Mouse (Mus musculus): ENCODE measurements at regions not wholly inside any gene's neighbourhood (a gene's known extent, or its start where the extent isn't known, plus 50 kb on each side); places are given as distances from the start of the nearest gene placed in this dataset.

DNA sequence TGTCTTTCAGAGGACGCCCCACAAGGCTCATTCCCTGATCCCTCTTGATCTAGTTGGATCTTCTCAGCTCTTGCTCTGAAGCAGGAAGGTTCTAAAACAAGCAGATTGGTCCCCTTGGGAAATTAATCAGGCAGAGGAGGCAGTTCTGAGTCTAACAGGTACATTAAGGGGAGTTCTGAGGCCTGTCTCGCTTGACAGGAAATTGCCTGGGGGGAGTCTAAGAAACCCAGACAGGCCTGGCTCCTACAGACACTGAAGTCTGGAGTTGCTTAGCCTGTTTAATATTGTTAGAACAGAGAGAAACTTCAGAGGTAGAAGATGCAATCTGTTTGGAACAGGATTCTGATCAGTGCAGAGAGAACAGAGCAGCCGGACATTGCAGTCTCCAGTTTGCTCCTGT is 264.4 kb upstream of the Mtpn start:
- Histone ChIP-seq H3K4me1 (replicated peaks; ENCODE audit: control insufficient read depth, insufficient read depth, low read length) (no peaks in the 10 kb centered on the region), H3K27ac (ENCODE audit: low read depth, low read length) (no peak overlapping the region), H3K27me3 (replicated peaks; ENCODE audit: control insufficient read depth, insufficient read depth, low read length) (no peaks in the 10 kb centered on the region), H3K9me3 (ENCODE audit: control insufficient read depth) (no peaks in the 10 kb centered on the region), H3K4me3 (ENCODE audit: low read depth, low read length) (no peak overlapping the region), H3K9ac (ENCODE audit: low read depth, low read length) (no peak overlapping the region), H3K4me2 (replicated peaks; ENCODE audit: low read depth) (no peak overlapping the region), H3K36me3 (ENCODE audit: control insufficient read depth, insufficient read depth) (no peaks in the 10 kb centered on the region)
- no peak for ATAC-seq
- TF ChIP-seq CTCF (IDR thresholded peaks at IDR 0.05; ENCODE audit: low read depth): no peak
- WGBS: 84% methylated on average over 3 of the region's 3 CpGs

GRCm38 (mm10) chr6:35779706-35780105 is 240.0 kb upstream of the Mtpn start:
- peak; percentile 33; the same call in 1 of the 2 replicates for TF ChIP-seq CTCF (IDR thresholded peaks at IDR 0.05; ENCODE audit: low read depth)
- ATAC-seq: no peak

DNA sequence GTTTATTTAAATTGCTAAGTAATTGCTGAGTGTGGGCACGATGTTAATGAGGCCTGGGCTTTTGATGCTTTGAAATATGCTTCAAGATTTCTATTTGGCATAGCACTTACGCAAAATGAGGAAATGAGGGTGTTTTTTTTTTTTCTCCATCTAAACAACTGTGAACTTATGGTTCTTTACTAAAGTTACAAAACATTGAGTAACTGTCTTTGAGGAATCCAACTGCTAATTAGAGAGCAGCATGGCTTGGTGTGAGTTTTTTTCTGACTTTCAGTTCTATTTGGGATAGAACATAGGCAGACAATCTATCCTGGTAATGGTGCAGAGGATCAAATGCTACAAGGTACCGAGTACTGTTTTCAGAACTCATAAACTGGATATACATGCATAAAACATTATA is 231.2 kb upstream of the Mtpn start:
- Histone ChIP-seq H3K9me3 (ENCODE audit: control insufficient read depth) (no peaks in the 10 kb centered on the region), H3K4me2 (replicated peaks; ENCODE audit: low read depth) (no peak overlapping the region), H3K9ac (ENCODE audit: low read depth, low read length) (no peak overlapping the region), H3K4me1 (replicated peaks; ENCODE audit: control insufficient read depth, insufficient read depth, low read length) (no peaks in the 10 kb centered on the region), H3K27ac (ENCODE audit: low read depth, low read length) (no peak overlapping the region), H3K36me3 (ENCODE audit: control insufficient read depth, insufficient read depth) (no peaks in the 10 kb centered on the region), H3K27me3 (replicated peaks; ENCODE audit: control insufficient read depth, insufficient read depth, low read length) (no peaks in the 10 kb centered on the region), H3K4me3 (ENCODE audit: low read depth, low read length) (no peak overlapping the region)
- no peak for ATAC-seq
- 72% methylated on average over 3 of the region's 3 CpGs for WGBS
- no peak for TF ChIP-seq CTCF (IDR thresholded peaks at IDR 0.05; ENCODE audit: low read depth)

More at GRCm38 (mm10) chr6:35779706-35780105, 240.0 kb upstream of the Mtpn start:
- Histone ChIP-seq H3K4me2 (replicated peaks; ENCODE audit: low read depth) (no peak overlapping the region), H3K4me1 (replicated peaks; ENCODE audit: control insufficient read depth, insufficient read depth, low read length) (no peaks in the 10 kb centered on the region), H3K27me3 (replicated peaks; ENCODE audit: control insufficient read depth, insufficient read depth, low read length) (no peaks in the 10 kb centered on the region), H3K4me3 (ENCODE audit: low read depth, low read length) (no peak overlapping the region), H3K36me3 (ENCODE audit: control insufficient read depth, insufficient read depth) (no peaks in the 10 kb centered on the region), H3K9me3 (ENCODE audit: control insufficient read depth) (no peaks in the 10 kb centered on the region), H3K27ac (ENCODE audit: low read depth, low read length) (no peak overlapping the region), H3K9ac (ENCODE audit: low read depth, low read length) (no peak overlapping the region)
- 88% methylated on average over 1 of the region's 1 CpGs for WGBS

- Histone ChIP-seq H3K9me3 (ENCODE audit: control insufficient read depth) (no peaks in the 10 kb centered on the region), H3K27me3 (replicated peaks; ENCODE audit: control insufficient read depth, insufficient read depth, low read length) (no peaks in the 10 kb centered on the region), H3K36me3 (ENCODE audit: control insufficient read depth, insufficient read depth) (no peaks in the 10 kb centered on the region), H3K9ac (ENCODE audit: low read depth, low read length) (no peak overlapping the region), H3K4me1 (replicated peaks; ENCODE audit: control insufficient read depth, insufficient read depth, low read length) (no peaks in the 10 kb centered on the region), H3K27ac (ENCODE audit: low read depth, low read length) (no peak overlapping the region), H3K4me2 (replicated peaks; ENCODE audit: low read depth) (no peak overlapping the region), H3K4me3 (ENCODE audit: low read depth, low read length) (no peak overlapping the region)
- TF ChIP-seq CTCF (IDR thresholded peaks at IDR 0.05; ENCODE audit: low read depth): no peak
- ATAC-seq: no peak
- WGBS: 81% methylated on average over 3 of the region's 3 CpGs
Observed at GRCm38 (mm10) chr6:35759606-35760246, 220.0 kb upstream of the Mtpn start.

- H3K27ac ChIP-seq (ENCODE audit: low read depth, low read length): no peak overlapping the region
- 29% methylated on average over 1 of the region's 1 CpGs for WGBS
- H3K9me3 ChIP-seq (ENCODE audit: control insufficient read depth): no peaks in the 10 kb centered on the region
- 0 out of 2 replicates have a peak, but pooled peaks have one; percentile 14 for TF ChIP-seq CTCF (IDR thresholded peaks at IDR 0.05; ENCODE audit: low read depth)
- H3K27me3 ChIP-seq (replicated peaks; ENCODE audit: control insufficient read depth, insufficient read depth, low read length): peaks cover 4% of the 10 kb centered on the region; the same call in 1 of the 2 replicates
- no peaks in the 10 kb centered on the region for H3K36me3 ChIP-seq (ENCODE audit: control insufficient read depth, insufficient read depth)
- no peak overlapping the region for H3K4me2 ChIP-seq (replicated peaks; ENCODE audit: low read depth)
- no peak overlapping the region for H3K9ac ChIP-seq (ENCODE audit: low read depth, low read length)
- no peaks in the 10 kb centered on the region for H3K4me1 ChIP-seq (replicated peaks; ENCODE audit: control insufficient read depth, insufficient read depth, low read length)
- no peak for ATAC-seq
- H3K4me3 ChIP-seq (ENCODE audit: low read depth, low read length): no peak overlapping the region
Observed at GRCm38 (mm10) chr6:35746034-35746433, 206.3 kb upstream of the Mtpn start.

DNA sequence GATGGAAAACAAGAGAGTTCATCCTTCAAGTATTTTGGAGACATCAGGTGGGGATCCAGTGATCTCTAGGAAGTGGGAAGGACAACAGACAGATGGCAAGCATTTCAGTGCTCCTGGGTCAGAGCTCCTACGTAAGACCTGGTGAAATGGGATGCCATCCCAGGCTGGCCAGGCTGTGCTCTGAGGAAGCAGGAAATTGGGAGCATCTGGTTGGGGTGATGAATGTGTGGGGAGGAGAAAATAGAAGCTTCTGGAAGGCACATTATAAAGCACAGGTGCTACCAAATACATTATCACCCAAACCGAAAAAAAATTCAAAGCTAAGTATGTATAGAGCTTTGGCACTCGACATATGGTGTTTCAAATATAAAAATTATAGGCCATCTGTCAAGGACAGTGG is 165.9 kb upstream of the Mtpn start:
- H3K4me3 ChIP-seq (ENCODE audit: low read depth, low read length): no peak overlapping the region
- H3K27ac ChIP-seq (ENCODE audit: low read depth, low read length): no peak overlapping the region
- H3K4me1 ChIP-seq (replicated peaks; ENCODE audit: control insufficient read depth, insufficient read depth, low read length): no peaks in the 10 kb centered on the region
- ATAC-seq: no peak
- no peaks in the 10 kb centered on the region for H3K9me3 ChIP-seq (ENCODE audit: control insufficient read depth)
- H3K9ac ChIP-seq (ENCODE audit: low read depth, low read length): no peak overlapping the region
- TF ChIP-seq CTCF (IDR thresholded peaks at IDR 0.05; ENCODE audit: low read depth): no peak
- WGBS: 91% methylated on average over 3 of the region's 3 CpGs
- no peaks in the 10 kb centered on the region for H3K27me3 ChIP-seq (replicated peaks; ENCODE audit: control insufficient read depth, insufficient read depth, low read length)
- no peaks in the 10 kb centered on the region for H3K36me3 ChIP-seq (ENCODE audit: control insufficient read depth, insufficient read depth)
- H3K4me2 ChIP-seq (replicated peaks; ENCODE audit: low read depth): no peak overlapping the region

Data from intestine, postnatal 0 days (tissue).